Mouse (Mus musculus) thymus, adult 2 months (tissue): ENCODE data around the gene Greb1. TPM values are rescaled to one million over a fixed set of nuclear protein-coding genes. Genes with fewer than 3 reads are reported as not detected.

Experiments
- DNase-seq: peaks from one replicate; pipeline ENCODE4 v3.0.0; 2021
- H3K27ac ChIP-seq: fragments of 200-500 bp; 2 replicates; pipeline ENCODE4 v1.5.1; 2012; ENCODE audit warnings: low read length, control low read depth; ENCODE audit not compliant: control insufficient read depth, insufficient read depth
- H3K27me3 ChIP-seq: fragments of 200-500 bp; 2 replicates; pipeline ENCODE4 v1.6.1; 2012; ENCODE audit warnings: mild to moderate bottlenecking, low read length, moderate library complexity, mixed read lengths; ENCODE audit not compliant: control insufficient read depth, insufficient read depth
- H3K36me3 ChIP-seq: fragments of 200-500 bp; 2 replicates; pipeline ENCODE4 v1.6.1; 2012; ENCODE audit warnings: mild to moderate bottlenecking, low read length, moderate library complexity; ENCODE audit not compliant: control insufficient read depth, insufficient read depth
- H3K4me1 ChIP-seq: fragments of 200-500 bp; replicated peaks from 2 replicates; pipeline ENCODE4 v1.6.1; 2012; ENCODE audit warnings: low read length; ENCODE audit not compliant: control insufficient read depth, insufficient read depth
- H3K4me3 ChIP-seq: fragments of 200-500 bp; 2 replicates; pipeline ENCODE4 v1.5.1; 2012; ENCODE audit warnings: mild to moderate bottlenecking, low read length, control low read depth, moderate library complexity; ENCODE audit not compliant: control insufficient read depth, insufficient read depth
- CTCF ChIP-seq: fragments of 200-500 bp; IDR thresholded peaks from 2 replicates; pipeline ENCODE4 v1.5.1; 2012; ENCODE audit warnings: mild to moderate bottlenecking, control low read depth, low read length, moderate library complexity, borderline replicate concordance; ENCODE audit not compliant: control insufficient read depth, poor library complexity, insufficient read depth; ENCODE audit errors: extremely low read depth
- POLR2A ChIP-seq: fragments of 200-500 bp; IDR thresholded peaks from 2 replicates; pipeline ENCODE4 v1.6.1; 2012; ENCODE audit warnings: mild to moderate bottlenecking, low read length, control low read depth, moderate library complexity; ENCODE audit not compliant: control insufficient read depth, poor library complexity, insufficient read depth; ENCODE audit errors: extremely low read depth
- WGBS: fragments of 180-500 bp; shearing (Covaris S2); methylation state at CpG from one replicate; pipeline ENCODE4 v1.1.7; 2018; 5-methylcytosine and 5-hydroxymethylcytosine counted together
- polyA plus RNA-seq: library from polyadenylated mRNA; depleted of rRNA; stranded (reverse); fragments of >200 nt; gene quantifications from 2 replicates; pipeline ENCODE4 v1.2.3, GENCODE M21; 2012

The Greb1 gene
- polyA plus RNA-seq, 1 experiment, result 10.6 TPM

- Histone ChIP-seq H3K27me3 (no peaks in the 10 kb centered on the region), H3K4me3 (no peak overlapping the region), H3K27ac (no peak overlapping the region), H3K36me3 (peaks cover 3% of the 10 kb centered on the region; the same call in 1 of the 2 replicates), H3K4me1 (no peaks in the 10 kb centered on the region)
- DNase-seq, result no peak
- TF ChIP-seq POLR2A (no peak), CTCF (no peak)
- 22% methylated on average over 6 of the region's 6 CpGs for WGBS
These were observed 27.8 kb upstream of the Greb1 start for GRCm38 (mm10) chr12:16828505-16828904.

- TF ChIP-seq POLR2A, result no peak
- no peak for TF ChIP-seq CTCF
- H3K36me3 ChIP-seq, result peaks cover 16% of the 10 kb centered on the region
- 97% methylated on average over 1 of the region's 1 CpGs for WGBS
- H3K4me3 ChIP-seq, result no peak overlapping the region
- no peaks in the 10 kb centered on the region for H3K4me1 ChIP-seq
- H3K27me3 ChIP-seq, result no peaks in the 10 kb centered on the region
- DNase-seq, result no peak
- H3K27ac ChIP-seq, result no peak overlapping the region
These were observed 23.0 kb upstream of the Greb1 start for GRCm38 (mm10) chr12:16823701-16824100.

GRCm38 (mm10) chr12:16822181-16822734, 21.6 kb upstream of the Greb1 start:
- no peaks in the 10 kb centered on the region for H3K27me3 ChIP-seq
- 97% methylated on average over 10 of the region's 10 CpGs for WGBS
- no peak for TF ChIP-seq CTCF
- no peak for TF ChIP-seq POLR2A
- no peaks in the 10 kb centered on the region for H3K4me1 ChIP-seq
- DNase-seq, result no peak
- H3K36me3 ChIP-seq, result peaks cover 16% of the 10 kb centered on the region
- no peak overlapping the region for H3K27ac ChIP-seq
- no peak overlapping the region for H3K4me3 ChIP-seq

- no peak for DNase-seq
- no peak overlapping the region for H3K4me3 ChIP-seq
- no peak overlapping the region for H3K27ac ChIP-seq
- 82% methylated on average over 7 of the region's 7 CpGs for WGBS
- TF ChIP-seq CTCF (no peak), POLR2A (no peak)
- no peaks in the 10 kb centered on the region for H3K27me3 ChIP-seq
- no peaks in the 10 kb centered on the region for H3K4me1 ChIP-seq
- H3K36me3 ChIP-seq, result peaks cover 16% of the 10 kb centered on the region
These were observed 20.1 kb upstream of the Greb1 start for GRCm38 (mm10) chr12:16820761-16821160.

- H3K27me3 ChIP-seq, result no peaks in the 10 kb centered on the region
- peaks cover 14% of the 10 kb centered on the region for H3K36me3 ChIP-seq
- TF ChIP-seq POLR2A, result no peak
- no peak for TF ChIP-seq CTCF
- H3K27ac ChIP-seq, result no peak overlapping the region
- DNase-seq, result no peak
- WGBS, result 93% methylated on average over 11 of the region's 11 CpGs
- H3K4me1 ChIP-seq, result no peaks in the 10 kb centered on the region
- H3K4me3 ChIP-seq, result no peak overlapping the region
These were observed 17.8 kb upstream of the Greb1 start for GRCm38 (mm10) chr12:16818513-16818912.

GRCm38 (mm10) chr12:16817147-16817546, 16.5 kb upstream of the Greb1 start:
- 98% methylated on average over 4 of the region's 4 CpGs for WGBS

GRCm38 (mm10) chr12:16811477-16811876, 10.8 kb upstream of the Greb1 start:
- no peak for DNase-seq
- WGBS, result 6% methylated on average over 15 of the region's 15 CpGs
- Histone ChIP-seq H3K36me3 (no peaks in the 10 kb centered on the region), H3K27ac (no peak overlapping the region), H3K27me3 (no peaks in the 10 kb centered on the region), H3K4me1 (peaks cover 7% of the 10 kb centered on the region), H3K4me3 (peak overlapping the region; percentile 62)
- TF ChIP-seq CTCF, result no peak
- TF ChIP-seq POLR2A, result no peak

More at GRCm38 (mm10) chr12:16817147-16817546, 16.5 kb upstream of the Greb1 start:
- DNase-seq, result no peak
- no peak for TF ChIP-seq POLR2A
- TF ChIP-seq CTCF, result no peak
- Histone ChIP-seq H3K27me3 (no peaks in the 10 kb centered on the region), H3K36me3 (peaks cover 11% of the 10 kb centered on the region), H3K27ac (no peak overlapping the region), H3K4me3 (no peak overlapping the region), H3K4me1 (no peaks in the 10 kb centered on the region)
